Mouse (Mus musculus) brown adipose tissue, adult 24 weeks (tissue): ENCODE data around the gene Ripor2. TPM values are rescaled to one million over a fixed set of nuclear protein-coding genes. Genes with fewer than 3 reads are reported as not detected.
A peak's percentile ranks its signal among the peaks of the same experiment; 100 is the strongest.

Source experiments
- H3K27ac ChIP-seq: fragments of 200-500 bp; replicated peaks from 2 replicates; pipeline ENCODE4 v1.5.1; 2012; ENCODE audit warnings: low read depth, mild to moderate bottlenecking, low read length
- H3K4me1 ChIP-seq: fragments of 200-500 bp; 2 replicates; pipeline ENCODE4 v1.6.1; 2012; ENCODE audit warnings: low read length, mixed read lengths; ENCODE audit not compliant: control insufficient read depth, insufficient read depth, insufficient read length
- H3K4me3 ChIP-seq: fragments of 200-500 bp; 2 replicates; pipeline ENCODE4 v1.5.1; 2012; ENCODE audit warnings: low read depth, mild to moderate bottlenecking, low read length, moderate library complexity; ENCODE audit not compliant: insufficient read depth
- polyA plus RNA-seq: library from polyadenylated mRNA; stranded (reverse); fragments of >200 nt; gene quantifications from 2 replicates; pipeline ENCODE4 v1.2.4, GENCODE M21; 2012; ENCODE audit not compliant: missing spikeins, insufficient read depth, insufficient read length

Ripor2 gene
- polyA plus RNA-seq, 1 experiment = 3.8 TPM

GRCm38 (mm10) chr13:24679027-24679680 lies 97.2 kb downstream of the Ripor2 start:
- Histone ChIP-seq H3K27ac (no peak overlapping the region), H3K4me3 (no peak overlapping the region), H3K4me1 (no peaks in the 10 kb centered on the region)

DNA sequence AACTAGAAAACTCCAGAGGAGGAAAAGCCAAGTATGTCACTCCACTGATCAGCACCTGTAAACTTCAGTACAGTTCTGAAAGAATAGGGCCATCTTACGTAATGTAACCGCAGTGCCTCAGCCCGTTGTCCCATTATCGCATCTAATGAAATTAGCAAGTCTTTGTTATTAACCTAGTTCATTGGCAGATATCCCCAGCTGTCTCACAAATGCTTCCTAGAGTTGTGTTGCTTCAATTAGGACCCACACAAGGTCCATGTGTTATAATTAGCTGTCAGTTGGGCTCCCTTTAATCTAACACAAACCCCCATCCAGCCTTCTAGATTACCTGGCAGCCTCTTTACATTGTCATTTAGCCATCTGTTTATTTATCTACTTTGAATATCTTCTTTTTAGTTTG lies 99.0 kb downstream of the Ripor2 start:
- Histone ChIP-seq H3K27ac (no peak overlapping the region), H3K4me1 (no peaks in the 10 kb centered on the region), H3K4me3 (no peak overlapping the region)

GRCm38 (mm10) chr13:24682346-24682745 lies 100.4 kb downstream of the Ripor2 start:
- H3K4me1 ChIP-seq = no peaks in the 10 kb centered on the region
- H3K4me3 ChIP-seq = no peak overlapping the region
- H3K27ac ChIP-seq = no peak overlapping the region

DNA sequence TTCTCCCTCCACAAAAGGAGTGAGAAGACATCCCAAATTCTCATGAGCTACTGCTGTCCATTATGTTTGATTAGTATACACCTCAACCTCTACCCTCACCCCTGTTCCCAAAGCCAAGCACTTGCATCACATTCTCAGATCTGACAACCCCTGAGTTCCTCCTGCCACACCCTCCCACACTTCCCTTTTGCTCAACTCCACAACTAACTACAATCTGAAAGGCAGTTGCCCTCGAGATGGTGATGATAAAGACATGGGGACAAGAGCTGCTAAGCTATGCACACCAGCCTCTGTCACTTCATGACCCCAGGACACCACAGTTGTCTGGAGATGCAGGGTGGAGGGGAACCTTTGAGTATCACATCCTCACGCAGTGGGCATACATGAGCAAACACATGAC lies 102.5 kb downstream of the Ripor2 start:
- no peaks in the 10 kb centered on the region for H3K4me1 ChIP-seq
- H3K4me3 ChIP-seq = no peak overlapping the region
- H3K27ac ChIP-seq = no peak overlapping the region

GRCm38 (mm10) chr13:24685846-24686245 lies 103.9 kb downstream of the Ripor2 start:
- no peaks in the 10 kb centered on the region for H3K4me1 ChIP-seq
- no peak overlapping the region for H3K4me3 ChIP-seq
- H3K27ac ChIP-seq = no peak overlapping the region

DNA sequence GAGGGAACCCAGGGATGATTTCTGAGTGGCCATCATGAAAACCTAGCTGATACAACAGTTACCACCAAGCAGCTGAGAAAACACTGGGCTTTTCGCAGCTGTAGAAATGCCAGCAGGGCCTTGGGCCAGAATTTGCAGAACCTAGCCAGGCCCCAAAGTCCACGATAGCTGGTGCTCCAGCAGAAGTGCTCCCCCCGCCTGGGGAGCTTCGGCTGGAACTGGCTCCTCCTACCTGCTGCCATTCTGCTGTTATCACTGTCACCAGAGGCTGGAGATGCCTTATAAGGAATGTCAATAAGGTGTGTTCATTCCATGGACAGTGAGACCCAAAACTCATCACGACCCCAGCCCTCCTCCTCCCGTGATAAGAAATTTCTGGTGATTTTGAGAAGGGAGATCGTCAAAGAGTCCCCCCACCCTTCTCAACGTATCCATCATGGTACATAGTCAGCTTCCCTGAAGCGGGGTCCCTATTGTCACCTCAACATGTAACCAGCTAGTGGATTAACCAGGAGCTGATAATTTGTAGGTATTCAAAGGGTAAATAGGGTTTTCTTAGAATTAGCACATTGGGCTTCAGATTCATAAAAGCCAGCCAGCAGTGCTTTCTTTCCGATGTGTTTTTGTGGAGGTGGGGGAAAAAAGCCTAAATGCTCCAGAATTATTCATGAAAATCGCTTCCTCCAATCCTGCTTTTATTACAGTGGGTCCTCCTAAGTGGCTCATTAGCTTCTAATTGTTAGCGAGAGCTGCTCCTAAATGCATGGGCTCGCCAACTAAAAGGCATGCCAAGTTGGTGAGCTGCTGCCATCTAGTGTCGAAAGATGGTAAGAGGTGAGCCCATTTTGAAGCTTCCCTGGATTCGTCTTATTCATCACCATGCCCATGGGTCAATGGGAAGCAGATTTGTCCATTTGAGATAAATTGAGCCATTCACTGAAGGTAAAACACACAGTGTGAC lies 105.0 kb downstream of the Ripor2 start:
- Histone ChIP-seq H3K27ac (no peak overlapping the region), H3K4me1 (no peaks in the 10 kb centered on the region), H3K4me3 (no peak overlapping the region)

DNA sequence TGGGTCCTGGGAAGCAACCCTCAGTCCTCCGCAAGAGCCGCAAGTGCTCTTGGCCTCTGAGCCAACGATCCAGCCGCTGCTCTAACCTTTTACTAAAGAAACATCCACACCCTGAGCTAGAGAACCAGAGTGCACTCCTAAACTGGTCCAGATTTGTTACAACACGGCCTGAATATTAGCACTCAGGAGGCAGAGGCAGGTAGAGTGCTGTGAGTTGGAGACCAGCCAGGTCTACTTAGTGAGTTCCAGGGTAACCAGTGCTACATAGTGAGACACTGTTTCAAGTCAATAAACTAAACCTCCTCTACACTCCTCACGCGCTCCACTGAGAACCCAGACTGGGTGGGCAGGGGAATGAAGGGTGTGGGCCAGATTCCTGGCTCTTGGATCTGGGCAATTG lies 111.3 kb downstream of the Ripor2 start:
- Histone ChIP-seq H3K4me1 (no peaks in the 10 kb centered on the region), H3K4me3 (no peak overlapping the region), H3K27ac (no peak overlapping the region)

DNA sequence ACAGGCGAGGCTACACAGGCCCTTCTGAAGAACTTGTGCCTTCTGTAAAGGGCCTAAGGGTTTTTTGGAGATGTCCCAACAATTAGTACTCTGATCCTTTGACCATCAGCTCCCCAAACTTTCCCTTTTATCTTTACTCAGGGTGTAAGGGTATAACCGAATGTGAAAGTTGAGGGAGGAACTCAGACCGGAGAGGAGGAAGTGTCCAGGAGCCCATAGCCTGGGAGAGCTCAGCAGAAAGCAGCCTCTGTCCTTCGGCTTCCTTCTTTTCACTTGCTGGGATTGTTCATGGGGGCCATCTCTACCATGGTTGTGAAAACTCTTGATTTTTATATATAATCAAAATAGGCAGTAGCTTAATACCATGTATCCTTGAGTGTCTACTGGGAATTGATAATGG lies 116.8 kb downstream of the Ripor2 start:
- Histone ChIP-seq H3K4me1 (no peaks in the 10 kb centered on the region), H3K27ac (no peak overlapping the region), H3K4me3 (no peak overlapping the region)

DNA sequence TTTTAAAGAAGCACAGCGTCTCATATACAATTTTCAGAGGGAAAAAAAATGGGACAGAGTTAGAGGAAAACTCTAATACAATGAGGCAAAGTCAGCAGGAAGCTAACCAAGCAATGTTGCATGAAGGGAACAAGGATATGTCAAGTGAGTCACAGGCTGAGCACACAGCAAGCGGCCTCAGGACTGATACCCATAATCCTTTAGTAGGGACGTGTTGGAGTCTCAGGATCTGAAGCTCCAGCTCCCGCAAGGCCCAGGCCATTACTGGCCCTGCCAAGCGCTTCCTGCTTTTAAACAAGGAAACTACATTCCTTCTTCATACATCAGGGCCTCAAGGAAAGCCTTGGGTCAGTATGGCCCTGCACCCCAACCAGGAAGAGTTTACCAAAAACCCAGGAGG lies 120.1 kb downstream of the Ripor2 start:
- Histone ChIP-seq H3K4me3 (no peak overlapping the region), H3K4me1 (no peaks in the 10 kb centered on the region), H3K27ac (no peak overlapping the region)

- H3K4me3 ChIP-seq = no peak overlapping the region
- H3K27ac ChIP-seq = no peak overlapping the region
- H3K4me1 ChIP-seq = no peaks in the 10 kb centered on the region
Measured at GRCm38 (mm10) chr13:24709656-24710396, 127.8 kb downstream of the Ripor2 start.

DNA sequence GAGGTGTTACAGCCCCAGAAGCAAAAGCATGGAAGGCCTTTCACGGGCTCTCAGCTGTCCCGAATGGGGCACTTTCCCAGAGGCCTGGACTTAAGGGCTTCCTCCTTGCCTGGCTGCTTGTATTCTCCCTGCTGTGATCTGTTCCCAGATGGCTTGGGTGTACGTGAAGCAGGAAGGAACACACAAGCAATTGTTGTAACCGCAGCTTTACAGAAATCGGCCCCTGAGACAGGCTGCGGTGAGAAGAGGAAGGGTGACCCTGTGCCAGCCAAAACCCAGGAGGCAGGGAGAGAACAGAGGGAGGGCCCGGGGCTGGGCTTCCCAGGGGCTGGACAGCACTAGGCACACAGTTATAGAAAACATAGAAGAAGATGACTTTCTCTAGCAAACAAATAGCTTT lies 129.0 kb downstream of the Ripor2 start:
- H3K4me1 ChIP-seq = no peaks in the 10 kb centered on the region
- H3K27ac ChIP-seq = peak overlapping the region; percentile 15; the same call in 1 of the 2 replicates

GRCm38 (mm10) chr13:24712581-24713130 lies 130.7 kb downstream of the Ripor2 start:
- H3K4me1 ChIP-seq = no peaks in the 10 kb centered on the region
- H3K27ac ChIP-seq = no peak overlapping the region
- H3K4me3 ChIP-seq = no peak overlapping the region

More for the DNA sequence above, 129.0 kb downstream of the Ripor2 start:
- no peak overlapping the region for H3K4me3 ChIP-seq

GRCm38 (mm10) chr13:24713434-24714000 lies 131.5 kb downstream of the Ripor2 start:
- Histone ChIP-seq H3K27ac (no peak overlapping the region), H3K4me1 (no peaks in the 10 kb centered on the region), H3K4me3 (0 out of 2 replicates have a peak overlapping the region, but pooled peaks have one; percentile 21)

GRCm38 (mm10) chr13:24714360-24714885 lies 132.4 kb downstream of the Ripor2 start:
- Histone ChIP-seq H3K27ac (no peak overlapping the region), H3K4me1 (no peaks in the 10 kb centered on the region), H3K4me3 (no peak overlapping the region)
